Mouse (Mus musculus): ENCODE data around the gene Fam13a. TPM values are rescaled to one million over a fixed set of nuclear protein-coding genes. Genes with fewer than 3 reads are reported as not detected.

Fam13a gene
- polyA plus RNA-seq, 1 experiment = 0.86 TPM

DNA sequence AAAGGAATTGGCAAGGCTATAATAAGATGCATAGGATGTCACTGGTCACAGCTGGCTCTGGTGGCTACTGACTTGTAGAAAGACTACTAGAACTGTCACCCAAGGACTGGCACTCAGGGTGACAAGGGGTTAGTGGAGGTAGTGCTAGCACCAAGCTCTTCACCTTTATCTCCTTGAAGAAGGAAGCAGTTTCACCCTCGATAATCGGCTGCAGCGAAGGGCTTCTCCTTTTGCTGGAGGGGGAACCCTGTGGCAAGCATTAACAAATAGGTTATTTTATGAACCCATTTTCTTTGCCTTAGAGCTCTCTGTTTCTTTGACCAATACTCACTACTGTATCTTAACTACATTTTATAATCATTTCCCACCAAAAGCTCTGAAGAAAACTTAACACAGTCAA lies 80.4 kb downstream of the Fam13a start:
- no peak for TF ChIP-seq CTCF (IDR thresholded peaks at IDR 0.05; ENCODE audit: borderline replicate concordance, insufficient read depth, low read length)
- no peak for TF ChIP-seq POLR2A (IDR thresholded peaks at IDR 0.05; ENCODE audit: low read depth, low read length)
- Histone ChIP-seq H3K27ac (ENCODE audit: insufficient read depth, low read length) (no peak overlapping the region), H3K4me3 (ENCODE audit: insufficient read depth, low read length) (no peak overlapping the region), H3K4me1 (ENCODE audit: control insufficient read depth, insufficient read depth, low read length) (no peaks in the 10 kb centered on the region)

DNA sequence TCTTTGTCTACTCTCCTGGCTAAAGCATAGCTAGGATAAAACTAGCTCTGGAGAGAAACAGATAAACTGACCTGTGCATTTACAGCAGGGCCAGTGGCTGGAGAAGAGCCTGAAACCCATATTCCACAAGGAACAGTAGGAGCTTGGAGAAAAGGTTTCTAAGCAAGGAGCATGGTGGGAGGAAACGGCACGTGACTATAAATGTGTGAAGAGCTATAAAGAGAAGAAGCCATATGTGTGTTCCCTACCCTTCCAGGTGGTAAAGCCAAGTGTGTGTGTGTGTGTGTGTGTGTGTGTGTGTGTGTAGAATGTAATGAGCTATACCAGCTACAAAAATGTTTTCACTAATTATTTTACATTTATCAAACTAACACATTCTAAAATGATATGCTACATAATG lies 82.1 kb downstream of the Fam13a start:
- Histone ChIP-seq H3K4me3 (ENCODE audit: insufficient read depth, low read length) (no peak overlapping the region), H3K4me1 (ENCODE audit: control insufficient read depth, insufficient read depth, low read length) (no peaks in the 10 kb centered on the region), H3K27ac (ENCODE audit: insufficient read depth, low read length) (no peak overlapping the region)
- TF ChIP-seq CTCF (IDR thresholded peaks at IDR 0.05; ENCODE audit: borderline replicate concordance, insufficient read depth, low read length) = no peak

DNA sequence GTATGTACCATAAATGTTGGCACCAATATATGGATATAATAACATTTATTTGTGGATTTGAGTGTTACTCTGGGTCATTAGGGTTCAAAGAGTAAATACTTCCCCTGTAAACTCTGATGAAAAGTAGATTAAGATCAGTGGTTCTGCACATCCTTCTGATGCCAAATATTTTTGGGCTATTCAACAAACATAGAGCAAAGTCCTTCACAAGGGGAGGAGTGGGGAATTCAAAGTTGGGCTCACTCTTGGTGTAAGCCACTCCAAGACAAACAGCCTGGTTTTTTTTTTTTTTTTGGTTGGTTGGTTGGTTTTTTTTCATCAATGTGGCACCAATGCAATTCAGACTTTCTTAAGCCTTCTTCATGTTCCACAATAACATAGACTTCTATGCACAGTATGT lies 86.6 kb downstream of the Fam13a start:
- TF ChIP-seq CTCF (IDR thresholded peaks at IDR 0.05; ENCODE audit: borderline replicate concordance, insufficient read depth, low read length) (no peak), POLR2A (IDR thresholded peaks at IDR 0.05; ENCODE audit: low read depth, low read length) (no peak)

DNA sequence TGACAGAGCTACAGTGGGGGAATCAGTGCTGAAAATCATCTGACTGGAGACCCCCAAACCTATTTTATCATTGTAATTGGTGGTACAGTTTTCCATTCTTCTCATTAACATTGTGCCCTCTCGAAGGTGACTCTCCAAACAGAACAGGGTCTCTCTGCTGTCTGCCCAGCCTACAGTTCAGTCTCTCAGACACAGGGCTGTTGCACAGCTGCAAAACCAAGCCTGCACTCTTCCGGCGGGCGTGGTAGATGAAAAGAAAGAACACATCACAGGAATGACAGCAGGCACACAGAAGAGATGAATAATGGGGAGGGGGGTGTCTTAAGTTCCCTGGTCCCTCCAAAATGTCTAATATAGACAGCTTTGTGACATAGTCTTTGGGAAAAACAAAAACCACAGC lies 90.2 kb downstream of the Fam13a start:
- Histone ChIP-seq H3K4me1 (ENCODE audit: control insufficient read depth, insufficient read depth, low read length) (no peaks in the 10 kb centered on the region), H3K4me3 (ENCODE audit: insufficient read depth, low read length) (no peak overlapping the region), H3K27ac (ENCODE audit: insufficient read depth, low read length) (no peak overlapping the region)
- TF ChIP-seq CTCF (IDR thresholded peaks at IDR 0.05; ENCODE audit: borderline replicate concordance, insufficient read depth, low read length) = no peak
- no peak for TF ChIP-seq POLR2A (IDR thresholded peaks at IDR 0.05; ENCODE audit: low read depth, low read length)

More for the DNA sequence above, 86.6 kb downstream of the Fam13a start:
- Histone ChIP-seq H3K4me1 (ENCODE audit: control insufficient read depth, insufficient read depth, low read length) (no peaks in the 10 kb centered on the region), H3K4me3 (ENCODE audit: insufficient read depth, low read length) (no peak overlapping the region), H3K27ac (ENCODE audit: insufficient read depth, low read length) (no peak overlapping the region)

DNA sequence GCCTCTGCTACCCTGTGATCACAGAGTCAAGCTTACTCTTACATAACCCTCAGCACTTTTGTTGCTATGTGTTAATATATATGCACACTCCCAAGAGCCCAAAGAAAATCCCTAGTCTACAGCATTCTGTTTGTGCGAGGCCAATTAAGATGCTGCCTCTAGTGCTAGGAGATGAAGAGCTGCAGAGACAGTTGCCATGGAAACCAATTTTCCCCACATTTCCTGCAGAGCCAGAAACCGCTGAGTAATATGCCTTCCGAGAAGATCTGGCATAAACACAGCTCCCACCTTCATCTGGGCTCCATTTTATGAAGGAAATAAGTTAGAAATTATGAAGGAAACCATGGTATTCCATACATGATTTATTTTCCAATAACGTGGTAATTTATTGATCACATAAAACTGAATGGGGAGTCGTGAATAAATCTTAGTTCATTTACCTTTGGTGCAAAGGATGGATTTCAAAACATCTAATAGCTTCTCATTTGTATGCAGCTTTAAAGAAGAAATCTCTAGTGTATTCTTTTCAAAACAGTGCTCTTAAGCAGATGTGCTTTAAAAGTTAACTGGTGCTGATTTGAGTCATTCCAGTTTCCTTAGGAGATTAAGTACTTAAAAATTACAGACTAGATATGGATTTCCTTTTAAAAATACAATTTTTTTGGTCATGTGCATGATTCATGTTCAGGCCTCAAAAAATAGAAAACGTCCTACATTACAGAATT lies 91.0 kb downstream of the Fam13a start:
- Histone ChIP-seq H3K4me1 (ENCODE audit: control insufficient read depth, insufficient read depth, low read length) (no peaks in the 10 kb centered on the region), H3K27ac (ENCODE audit: insufficient read depth, low read length) (no peak overlapping the region), H3K4me3 (ENCODE audit: insufficient read depth, low read length) (no peak overlapping the region)
- TF ChIP-seq CTCF (IDR thresholded peaks at IDR 0.05; ENCODE audit: borderline replicate concordance, insufficient read depth, low read length) = no peak
- no peak for TF ChIP-seq POLR2A (IDR thresholded peaks at IDR 0.05; ENCODE audit: low read depth, low read length)

DNA sequence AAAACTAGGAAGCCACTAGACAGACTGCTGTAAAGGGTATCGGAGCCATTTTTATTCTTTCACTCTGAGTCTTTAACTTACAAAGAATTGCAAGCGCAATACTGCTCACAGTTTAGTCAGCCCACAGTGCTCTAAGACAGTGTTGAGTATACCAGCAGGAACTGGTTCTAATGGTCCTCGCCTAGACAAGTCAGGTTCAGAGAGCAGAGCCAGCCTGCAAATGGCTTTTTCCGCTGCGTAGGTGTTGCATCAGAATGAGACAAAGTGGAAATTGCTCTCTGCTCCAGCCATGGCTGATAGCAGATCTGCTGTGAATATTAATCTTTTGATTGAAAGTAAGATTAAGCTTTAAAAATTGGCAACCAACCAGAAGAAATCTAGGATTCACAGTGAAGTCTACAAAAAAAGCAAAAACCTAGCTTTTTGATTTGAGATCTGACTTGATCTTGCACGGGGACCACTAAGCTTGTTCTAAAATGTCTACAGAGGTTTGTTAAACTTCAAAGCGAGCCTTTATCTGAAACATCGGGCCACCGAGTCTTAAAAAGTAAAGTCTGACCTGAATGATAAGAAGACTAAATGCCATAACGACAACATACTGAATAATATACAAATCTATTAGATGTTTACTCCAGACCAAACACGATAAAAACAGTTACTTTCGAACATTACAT lies 91.7 kb downstream of the Fam13a start:
- Histone ChIP-seq H3K27ac (ENCODE audit: insufficient read depth, low read length) (no peak overlapping the region), H3K4me1 (ENCODE audit: control insufficient read depth, insufficient read depth, low read length) (no peaks in the 10 kb centered on the region), H3K4me3 (ENCODE audit: insufficient read depth, low read length) (no peak overlapping the region)
- TF ChIP-seq CTCF (IDR thresholded peaks at IDR 0.05; ENCODE audit: borderline replicate concordance, insufficient read depth, low read length) (no peak), POLR2A (IDR thresholded peaks at IDR 0.05; ENCODE audit: low read depth, low read length) (no peak)

DNA sequence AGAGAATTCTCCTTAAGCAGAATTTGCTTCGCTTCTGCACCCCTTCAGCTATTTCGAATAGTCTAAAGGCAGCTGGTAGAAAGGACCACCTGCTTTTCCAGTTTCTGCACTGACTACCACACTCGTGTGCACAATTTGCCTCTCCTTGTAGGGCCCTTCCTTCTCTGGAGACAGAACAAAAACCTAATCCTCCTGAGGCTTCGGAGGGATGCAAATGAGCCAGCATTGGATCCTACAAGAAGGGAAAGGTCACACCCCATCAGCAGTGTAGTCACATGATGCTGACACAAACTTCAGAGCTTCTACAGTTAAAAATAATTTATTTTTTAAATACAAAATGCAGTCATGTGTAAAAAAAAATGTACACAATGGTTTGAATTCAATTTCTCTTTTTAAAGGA lies 93.2 kb downstream of the Fam13a start:
- TF ChIP-seq POLR2A (IDR thresholded peaks at IDR 0.05; ENCODE audit: low read depth, low read length) = no peak
- no peak for TF ChIP-seq CTCF (IDR thresholded peaks at IDR 0.05; ENCODE audit: borderline replicate concordance, insufficient read depth, low read length)
- no peak overlapping the region for H3K27ac ChIP-seq (ENCODE audit: insufficient read depth, low read length)
- H3K4me1 ChIP-seq (ENCODE audit: control insufficient read depth, insufficient read depth, low read length) = no peaks in the 10 kb centered on the region
- no peak overlapping the region for H3K4me3 ChIP-seq (ENCODE audit: insufficient read depth, low read length)

DNA sequence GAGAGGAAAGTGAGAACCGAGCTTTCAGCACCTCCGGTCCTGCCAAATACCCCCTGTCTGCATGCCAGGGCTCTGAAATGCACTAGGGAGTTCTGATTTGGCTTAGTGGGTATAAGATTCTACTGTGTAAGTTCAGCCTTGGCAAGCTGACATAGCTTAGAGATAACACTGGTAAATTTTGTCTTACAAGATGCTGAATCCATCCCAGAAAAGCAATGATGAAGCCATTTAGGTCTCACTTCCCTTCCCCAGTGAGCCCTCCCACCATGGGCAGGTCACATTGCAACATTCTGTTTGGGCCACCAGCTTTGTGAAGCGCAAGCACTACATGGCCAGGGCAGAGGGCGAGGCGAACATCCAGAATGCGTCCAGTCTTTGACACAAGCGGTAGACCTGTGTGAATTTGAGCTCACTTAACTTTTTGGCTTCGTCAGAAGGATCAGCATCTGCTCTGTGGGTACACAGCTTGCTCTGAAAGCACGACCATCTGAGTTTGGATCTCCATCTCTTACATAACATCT lies 94.4 kb downstream of the Fam13a start:
- Histone ChIP-seq H3K4me1 (ENCODE audit: control insufficient read depth, insufficient read depth, low read length) (no peaks in the 10 kb centered on the region), H3K4me3 (ENCODE audit: insufficient read depth, low read length) (no peak overlapping the region), H3K27ac (ENCODE audit: insufficient read depth, low read length) (no peak overlapping the region)
- no peak for TF ChIP-seq POLR2A (IDR thresholded peaks at IDR 0.05; ENCODE audit: low read depth, low read length)
- TF ChIP-seq CTCF (IDR thresholded peaks at IDR 0.05; ENCODE audit: borderline replicate concordance, insufficient read depth, low read length) = no peak

DNA sequence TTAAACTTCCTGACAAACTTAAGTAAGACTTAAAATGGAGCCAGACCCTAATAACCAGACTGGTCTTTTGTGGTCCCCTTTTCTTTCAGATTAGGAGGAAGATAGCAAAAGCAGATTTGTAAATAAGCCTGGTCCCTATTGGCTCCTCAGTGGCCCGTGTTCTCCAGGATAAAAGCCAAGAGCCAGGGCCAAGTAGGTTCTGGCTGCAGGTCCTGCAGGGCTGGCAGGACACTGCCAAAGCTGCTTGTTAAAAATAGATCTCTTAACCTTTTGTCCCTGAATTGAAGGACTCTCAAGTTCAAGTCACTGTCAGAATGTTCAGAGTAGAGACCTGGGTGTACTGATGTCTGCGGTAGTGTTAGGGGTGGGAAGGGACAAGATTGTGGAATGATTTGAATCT lies 96.5 kb downstream of the Fam13a start:
- no peak overlapping the region for H3K27ac ChIP-seq (ENCODE audit: insufficient read depth, low read length)
- no peak overlapping the region for H3K4me3 ChIP-seq (ENCODE audit: insufficient read depth, low read length)
- TF ChIP-seq CTCF (IDR thresholded peaks at IDR 0.05; ENCODE audit: borderline replicate concordance, insufficient read depth, low read length) = no peak
- no peak for TF ChIP-seq POLR2A (IDR thresholded peaks at IDR 0.05; ENCODE audit: low read depth, low read length)
- H3K4me1 ChIP-seq (ENCODE audit: control insufficient read depth, insufficient read depth, low read length) = no peaks in the 10 kb centered on the region

DNA sequence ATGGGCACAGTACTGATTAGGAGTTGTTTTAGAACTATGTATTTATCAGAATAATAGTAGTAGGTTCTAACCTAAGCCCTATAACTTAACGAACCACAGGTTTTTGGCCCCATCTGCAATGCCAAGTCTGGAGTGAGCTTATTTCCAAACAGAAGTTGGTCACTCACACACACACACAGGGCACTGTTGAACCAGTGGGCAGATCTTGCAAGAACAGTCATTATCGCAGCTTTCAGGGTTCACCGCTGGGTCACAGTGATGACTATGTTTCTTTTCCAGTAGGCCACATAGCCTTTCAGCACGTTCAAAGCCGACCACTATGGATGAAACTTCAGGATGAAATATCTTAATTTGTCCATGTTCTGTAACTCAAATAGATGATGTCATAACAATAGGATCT lies 101.8 kb downstream of the Fam13a start:
- no peak overlapping the region for H3K4me3 ChIP-seq (ENCODE audit: insufficient read depth, low read length)
- no peak for TF ChIP-seq POLR2A (IDR thresholded peaks at IDR 0.05; ENCODE audit: low read depth, low read length)
- no peak for TF ChIP-seq CTCF (IDR thresholded peaks at IDR 0.05; ENCODE audit: borderline replicate concordance, insufficient read depth, low read length)
- H3K4me1 ChIP-seq (ENCODE audit: control insufficient read depth, insufficient read depth, low read length) = peaks cover 2% of the 10 kb centered on the region; the same call in 1 of the 2 replicates
- H3K27ac ChIP-seq (ENCODE audit: insufficient read depth, low read length) = no peak overlapping the region
